16 mouse cellular contexts compared by ENCODE assay signal in genomic region chr7:96414290-96415055, GRCm38 (mm10).
A peak's percentile ranks its signal among the peaks of the same experiment; 100 is the strongest.
DNase-seq lines count a peak whose midpoint lies in the region; ATAC-seq and TF ChIP-seq lines count a peak whose summit lies in the region.
"Had no signal": no experiment of that assay in that cellular context is flagged by ENCODE, and none has a peak within 500 bp of the region (broad histone marks: within the 10 kb centered on the region; RNA-seq: fewer than 3 reads in every experiment).

No protein-coding gene starts in this region.

- H3K4me3 ChIP-seq in heart, embryonic 12.5 days: no peak overlapping the region
- no peak overlapping the region for H3K4me3 ChIP-seq in lung, embryonic 14.5 days (ENCODE audit: low read depth, low read length)
- H3K4me3 ChIP-seq in hindbrain, postnatal 0 days (ENCODE audit: low read length): no peak overlapping the region
- H3K4me3 ChIP-seq: erythroblast, embryonic 14.5 days; layer of hippocampus, adult 2 months had no signal

- peaks cover 66% of the 10 kb centered on the region for H3K27me3 ChIP-seq in heart, embryonic 12.5 days (replicated peaks)
- H3K27me3 ChIP-seq in lung, embryonic 14.5 days (ENCODE audit: insufficient read depth, low read length): no peaks in the 10 kb centered on the region
- no peaks in the 10 kb centered on the region for H3K27me3 ChIP-seq in hindbrain, postnatal 0 days (ENCODE audit: insufficient read depth, low read length)
- H3K27me3 ChIP-seq: Patski had no signal

- H3K27ac ChIP-seq in heart, embryonic 12.5 days (ENCODE audit: poor library complexity, severe bottlenecking): no peak overlapping the region
- H3K27ac ChIP-seq in lung, embryonic 14.5 days (ENCODE audit: low read depth): no peak overlapping the region
- no peak overlapping the region for H3K27ac ChIP-seq in hindbrain, postnatal 0 days
- H3K27ac ChIP-seq: layer of hippocampus, adult 2 months had no signal

- WGBS in heart, embryonic 12.5 days: 64% methylated on average over 9 of the region's 9 CpGs
- 42% methylated on average over 9 of the region's 9 CpGs for WGBS in lung, embryonic 14.5 days
- 41% methylated on average over 9 of the region's 9 CpGs for WGBS in hindbrain, postnatal 0 days

- no peak overlapping the region for H3K9ac ChIP-seq in heart, embryonic 12.5 days
- H3K9ac ChIP-seq in lung, embryonic 14.5 days: no peak overlapping the region
- H3K9ac ChIP-seq in hindbrain, postnatal 0 days (replicated peaks; ENCODE audit: low read length): 0 out of 2 replicates have a peak overlapping the region, but pooled peaks have one; percentile 21
- H3K9ac ChIP-seq: liver, postnatal 0 days had no signal

- intact Hi-C loops in heart, postnatal 25 days (cut with DNase I): loop anchor here (5.0 kb wide), 1 partner anchor 88 kb away; no protein-coding TSS in a partner anchor

- TF ChIP-seq CTCF in lung, embryonic 14.5 days (IDR thresholded peaks at IDR 0.05; ENCODE audit: low read depth): no peak
- no peak for TF ChIP-seq CTCF in hindbrain, postnatal 0 days (IDR thresholded peaks at IDR 0.05; ENCODE audit: low read depth)

- H3K4me2 ChIP-seq in heart, embryonic 12.5 days: no peak overlapping the region
- H3K4me2 ChIP-seq in lung, embryonic 14.5 days: no peak overlapping the region
- H3K4me2 ChIP-seq in hindbrain, postnatal 0 days (ENCODE audit: low read depth, low read length): no peak overlapping the region

- H3K4me1 ChIP-seq in heart, embryonic 12.5 days (replicated peaks): peaks cover 19% of the 10 kb centered on the region
- H3K4me1 ChIP-seq in lung, embryonic 14.5 days (ENCODE audit: insufficient read depth): no peaks in the 10 kb centered on the region
- H3K4me1 ChIP-seq in hindbrain, postnatal 0 days (ENCODE audit: insufficient read depth, low read length): peaks cover 16% of the 10 kb centered on the region; the same call in 1 of the 2 replicates

- no peaks in the 10 kb centered on the region for H3K36me3 ChIP-seq in heart, embryonic 12.5 days
- H3K36me3 ChIP-seq in lung, embryonic 14.5 days (ENCODE audit: insufficient read depth): no peaks in the 10 kb centered on the region
- no peaks in the 10 kb centered on the region for H3K36me3 ChIP-seq in hindbrain, postnatal 0 days (ENCODE audit: insufficient read depth, low read length)

- no peak for DNase-seq in heart, postnatal 25 days (ENCODE audit: low spot score)
- DNase-seq in lung, embryonic 14.5 days: peak; percentile 40
- DNase-seq in lung, postnatal 36 days: no peak
- DNase-seq in cerebellum, adult 8-10 months: peak; percentile 25
- DNase-seq in hindbrain, postnatal 0 days (ENCODE audit: low spot score): peak; percentile 39
- DNase-seq in ovary, postnatal 14 days (ENCODE audit: low spot score): no peak
- DNase-seq: adrenal gland, adult 2 months; gastrocnemius, postnatal 10 days; liver, postnatal 0 days; thymus, postnatal 25 days had no signal

- H3K9me3 ChIP-seq in heart, embryonic 12.5 days (replicated peaks): no peaks in the 10 kb centered on the region
- H3K9me3 ChIP-seq in lung, embryonic 14.5 days (ENCODE audit: low read depth, low read length): no peaks in the 10 kb centered on the region
- no peaks in the 10 kb centered on the region for H3K9me3 ChIP-seq in hindbrain, postnatal 0 days (ENCODE audit: low read length)

- 0 out of 2 replicates have a peak, but pooled peaks have one; percentile 46 for ATAC-seq in heart, embryonic 12.5 days (ENCODE audit: insufficient number of reproducible peaks, low FRiP score)
- ATAC-seq in lung, embryonic 14.5 days (ENCODE audit: insufficient read depth): no peak
- ATAC-seq in hindbrain, postnatal 0 days: peak; percentile 35
- ATAC-seq in erythroblast, adult 5-6 weeks (replicated peaks; ENCODE audit: low FRiP score, poor library complexity, severe bottlenecking): no peak
- ATAC-seq: CD4-positive, CD25-positive, alpha-beta regulatory T cell, adult 4 months; liver, postnatal 0 days; Patski had no signal

Comparison
In these comparisons a context has a peak if more than half of its experiments do, and no peak if none do; other contexts are left out.
1. DNase-seq: peak in lung, embryonic 14.5 days (single experiment), cerebellum, adult 8-10 months (single experiment) and hindbrain, postnatal 0 days (single experiment); none in heart, postnatal 25 days (single experiment), lung, postnatal 36 days (single experiment) and ovary, postnatal 14 days (single experiment).
2. ATAC-seq: peak in heart, embryonic 12.5 days (single experiment) and hindbrain, postnatal 0 days (single experiment); none in lung, embryonic 14.5 days (single experiment) and erythroblast, adult 5-6 weeks (single experiment).